11 mouse cellular contexts compared by ENCODE assay signal in the genomic region with DNA sequence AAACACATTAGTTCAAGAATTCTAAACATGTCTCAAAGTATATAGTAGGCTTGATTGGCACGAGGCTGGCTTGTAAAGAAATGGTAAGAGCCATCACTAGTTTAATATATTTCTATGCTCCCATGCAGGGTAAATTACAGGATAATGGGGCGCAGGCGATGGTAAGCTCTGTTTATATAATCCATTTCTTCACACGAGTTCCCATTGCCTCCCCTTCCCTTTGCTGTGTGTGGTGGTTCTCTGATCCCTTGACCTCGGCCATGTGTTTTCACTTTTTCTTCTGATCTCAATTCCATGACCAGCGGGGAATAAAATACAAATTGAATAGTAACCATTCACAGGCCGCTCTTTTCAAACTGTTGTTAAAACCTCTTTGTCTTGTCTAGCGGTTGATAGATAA. TPM values are rescaled to one million over a fixed set of nuclear protein-coding genes. Genes with fewer than 3 reads are reported as not detected.
DNase-seq lines count a peak whose midpoint lies in the region; ATAC-seq and TF ChIP-seq lines count a peak whose summit lies in the region.
"Had no signal": no experiment of that assay in that cellular context is flagged by ENCODE, and none has a peak within 500 bp of the region (broad histone marks: within the 10 kb centered on the region; RNA-seq: fewer than 3 reads in every experiment).

No protein-coding gene starts in this region.

- ATAC-seq in hindbrain, embryonic 16.5 days, result no peak
- ATAC-seq in stomach, embryonic 14.5 days (ENCODE audit: insufficient number of reproducible peaks, insufficient read depth, low FRiP score, low read depth), result no peak
- no peak for ATAC-seq in stomach, postnatal 0 days (ENCODE audit: low FRiP score, low TSS enrichment)
- ATAC-seq in megakaryocyte progenitor cell, adult 5-6 weeks (replicated peaks; ENCODE audit: poor library complexity), result no peak
- ATAC-seq in monocyte, adult 5-6 weeks (replicated peaks; ENCODE audit: insufficient number of reproducible peaks, low FRiP score, low TSS enrichment, poor library complexity, severe bottlenecking), result no peak

- no peaks in the 10 kb centered on the region for H3K36me3 ChIP-seq in hindbrain, embryonic 10.5 days
- no peaks in the 10 kb centered on the region for H3K36me3 ChIP-seq in hindbrain, embryonic 16.5 days (ENCODE audit: control insufficient read depth, insufficient read depth, low read length)
- no peaks in the 10 kb centered on the region for H3K36me3 ChIP-seq in stomach, embryonic 14.5 days (ENCODE audit: control insufficient read depth, insufficient read depth, low read length)
- H3K36me3 ChIP-seq in stomach, postnatal 0 days (ENCODE audit: control insufficient read depth, insufficient read depth, low read length), result no peaks in the 10 kb centered on the region
- H3K36me3 ChIP-seq in limb, embryonic 10.5 days, result no peaks in the 10 kb centered on the region

- DNase-seq in hindbrain, embryonic 10.5 days (ENCODE audit: low spot score), result peak; percentile 71
- DNase-seq in stomach, postnatal 0 days (ENCODE audit: low spot score), result no peak
- DNase-seq in limb, embryonic 10.5 days (ENCODE audit: low spot score), result peak; percentile 63
- DNase-seq in ovary, postnatal 14 days (ENCODE audit: low spot score), result no peak
- DNase-seq: cerebellum, adult 11 months had no signal

- WGBS in hindbrain, embryonic 10.5 days, result 0% methylated on average over 8 of the region's 8 CpGs
- WGBS in hindbrain, embryonic 16.5 days, result 2% methylated on average over 8 of the region's 8 CpGs
- 5% methylated on average over 8 of the region's 8 CpGs for WGBS in stomach, embryonic 14.5 days
- 11% methylated on average over 8 of the region's 8 CpGs for WGBS in stomach, postnatal 0 days
- under 1% methylated on average over 8 of the region's 8 CpGs for WGBS in limb, embryonic 10.5 days

- TF ChIP-seq CTCF in stomach, postnatal 0 days (IDR thresholded peaks at IDR 0.05; ENCODE audit: low read depth), result no peak

- no peaks in the 10 kb centered on the region for H3K9me3 ChIP-seq in hindbrain, embryonic 10.5 days
- H3K9me3 ChIP-seq in hindbrain, embryonic 16.5 days (ENCODE audit: control insufficient read depth, low read length), result no peaks in the 10 kb centered on the region
- H3K9me3 ChIP-seq in stomach, embryonic 14.5 days (ENCODE audit: control insufficient read depth, low read depth, low read length), result no peaks in the 10 kb centered on the region
- H3K9me3 ChIP-seq in stomach, postnatal 0 days (ENCODE audit: control insufficient read depth, low read length), result no peaks in the 10 kb centered on the region
- no peaks in the 10 kb centered on the region for H3K9me3 ChIP-seq in limb, embryonic 10.5 days (replicated peaks)

- H3K4me3 ChIP-seq in hindbrain, embryonic 10.5 days, result peak overlapping the region; percentile 57
- no peak overlapping the region for H3K4me3 ChIP-seq in hindbrain, embryonic 16.5 days (ENCODE audit: low read length)
- H3K4me3 ChIP-seq in stomach, embryonic 14.5 days (ENCODE audit: low read depth, low read length), result 0 out of 2 replicates have a peak overlapping the region, but pooled peaks have one; percentile 32
- H3K4me3 ChIP-seq in stomach, postnatal 0 days (ENCODE audit: low read depth, low read length), result no peak overlapping the region
- peak overlapping the region; percentile 61 for H3K4me3 ChIP-seq in limb, embryonic 10.5 days

- no peak overlapping the region for H3K4me2 ChIP-seq in hindbrain, embryonic 16.5 days (ENCODE audit: low read length)
- peak overlapping the region; percentile 60; the same call in 1 of the 2 replicates for H3K4me2 ChIP-seq in stomach, embryonic 14.5 days (replicated peaks; ENCODE audit: low read depth, low read length)
- H3K4me2 ChIP-seq in stomach, postnatal 0 days (replicated peaks; ENCODE audit: low read depth), result no peak overlapping the region

- no peak overlapping the region for H3K9ac ChIP-seq in hindbrain, embryonic 16.5 days (ENCODE audit: low read depth, low read length)
- H3K9ac ChIP-seq in stomach, embryonic 14.5 days (replicated peaks; ENCODE audit: low read depth, low read length), result no peak overlapping the region
- H3K9ac ChIP-seq in stomach, postnatal 0 days (ENCODE audit: low read length), result no peak overlapping the region

- peaks cover 100% of the 10 kb centered on the region for H3K27me3 ChIP-seq in hindbrain, embryonic 10.5 days (ENCODE audit: insufficient read depth, poor library complexity, severe bottlenecking)
- H3K27me3 ChIP-seq in hindbrain, embryonic 16.5 days (replicated peaks; ENCODE audit: control insufficient read depth, insufficient read depth, low read length), result peaks cover 56% of the 10 kb centered on the region
- H3K27me3 ChIP-seq in stomach, embryonic 14.5 days (ENCODE audit: control insufficient read depth, insufficient read depth, low read length), result peaks cover 47% of the 10 kb centered on the region
- H3K27me3 ChIP-seq in stomach, postnatal 0 days (ENCODE audit: control insufficient read depth, insufficient read depth, low read length), result peaks cover 15% of the 10 kb centered on the region; the same call in 1 of the 2 replicates
- H3K27me3 ChIP-seq in limb, embryonic 10.5 days (ENCODE audit: low read depth, poor library complexity, severe bottlenecking), result peaks cover 92% of the 10 kb centered on the region

- peaks cover 51% of the 10 kb centered on the region for H3K4me1 ChIP-seq in hindbrain, embryonic 10.5 days (replicated peaks)
- H3K4me1 ChIP-seq in hindbrain, embryonic 16.5 days (ENCODE audit: control insufficient read depth, insufficient read depth, low read depth, low read length), result peaks cover 3% of the 10 kb centered on the region
- H3K4me1 ChIP-seq in stomach, embryonic 14.5 days (ENCODE audit: control insufficient read depth, insufficient read depth, low read length), result peaks cover 19% of the 10 kb centered on the region
- peaks cover 8% of the 10 kb centered on the region; the same call in 1 of the 2 replicates for H3K4me1 ChIP-seq in stomach, postnatal 0 days (replicated peaks; ENCODE audit: control insufficient read depth, insufficient read depth)
- H3K4me1 ChIP-seq in limb, embryonic 10.5 days, result peaks cover 45% of the 10 kb centered on the region

- no peak for TF ChIP-seq EP300 in stomach, postnatal 0 days (optimal IDR thresholded peaks at IDR 0.05)

- peak overlapping the region; percentile 82 for H3K27ac ChIP-seq in hindbrain, embryonic 10.5 days
- H3K27ac ChIP-seq in hindbrain, embryonic 16.5 days (ENCODE audit: low read depth, low read length), result no peak overlapping the region
- no peak overlapping the region for H3K27ac ChIP-seq in stomach, embryonic 14.5 days (ENCODE audit: low read length)
- H3K27ac ChIP-seq in stomach, postnatal 0 days (replicated peaks), result no peak overlapping the region
- H3K27ac ChIP-seq in limb, embryonic 10.5 days, result peak overlapping the region; percentile 87

RNA-seq across cellular contexts. Expression of gene Gm10320, which starts 11.8 kb away (rescaled TPM):
- 1.4 and 1.6 TPM in 2 replicates for polyA plus RNA-seq in hindbrain, embryonic 10.5 days (2016; fragmentation: Nextera tagmentation; extraction: Ambion mirVana)
- 1.0 and 1.3 TPM in 2 replicates for polyA plus RNA-seq in hindbrain, embryonic 16.5 days (2015; fragmentation: Nextera tagmentation; extraction: Ambion mirVana)
- polyA plus RNA-seq in stomach, embryonic 14.5 days (2014; fragmentation: Nextera tagmentation; extraction: Ambion mirVana), result 1.2 and 1.4 TPM in 2 replicates
- 1.5 and 2.3 TPM in 2 replicates for polyA plus RNA-seq in stomach, postnatal 0 days (2015; fragmentation: Nextera tagmentation; extraction: Ambion mirVana)
- 0.70 and 1.5 TPM in 2 replicates for polyA plus RNA-seq in limb, embryonic 10.5 days (2016; fragmentation: Nextera tagmentation; extraction: Ambion mirVana)
- total RNA-seq in megakaryocyte progenitor cell, adult 5-6 weeks (2015), result 14.4 and 15.0 TPM in 2 replicates
- 0.54 and 1.7 TPM in 2 replicates for total RNA-seq in megakaryocyte progenitor cell, adult 5-6 weeks (2017)
- total RNA-seq in monocyte, adult 5-6 weeks (2017), result 1.6 TPM in 1 of 3 replicates, not detected in the others
- total RNA-seq: heart, postnatal 4 days; left cerebral cortex, postnatal 36 days had no signal

Comparison
In these comparisons a context has a peak if more than half of its experiments do, and no peak if none do; other contexts are left out.
1. H3K27ac ChIP-seq: peak in hindbrain, embryonic 10.5 days (single experiment) and limb, embryonic 10.5 days (single experiment); none in hindbrain, embryonic 16.5 days (single experiment), stomach, embryonic 14.5 days (single experiment) and stomach, postnatal 0 days (single experiment).
2. H3K4me3 ChIP-seq: peak in hindbrain, embryonic 10.5 days (single experiment), stomach, embryonic 14.5 days (single experiment) and limb, embryonic 10.5 days (single experiment); none in hindbrain, embryonic 16.5 days (single experiment) and stomach, postnatal 0 days (single experiment).
3. DNase-seq: peak in hindbrain, embryonic 10.5 days (single experiment) and limb, embryonic 10.5 days (single experiment); none in stomach, postnatal 0 days (single experiment) and ovary, postnatal 14 days (single experiment).